Mouse (Mus musculus) ES-E14 (cell line): ENCODE results near the gene Tlr9.

Experiments used
- CHD2 ChIP-seq: IDR thresholded peaks from 2 replicates; pipeline ENCODE4 v1.6.1; 2014; ENCODE audit warnings: mild to moderate bottlenecking, low read depth, low read length, inconsistent platforms
- HCFC1 ChIP-seq: IDR thresholded peaks from 2 replicates; pipeline ENCODE4 v1.6.1; 2012; ENCODE audit warnings: low read length, inconsistent platforms, borderline replicate concordance; ENCODE audit not compliant: insufficient read depth
- MAFK ChIP-seq: IDR thresholded peaks from 2 replicates; pipeline ENCODE4 v1.6.1; 2014; ENCODE audit warnings: mild to moderate bottlenecking, low read depth, low read length, inconsistent platforms; ENCODE audit not compliant: insufficient read depth
- ZC3H11A ChIP-seq: IDR thresholded peaks from 2 replicates; pipeline ENCODE4 v1.6.1; 2012; ENCODE audit warnings: low read depth, mild to moderate bottlenecking, inconsistent platforms, low read length, borderline replicate concordance
- ZNF384 ChIP-seq: IDR thresholded peaks from 2 replicates; pipeline ENCODE4 v1.6.1; 2012; ENCODE audit warnings: low read depth, low read length, inconsistent platforms

- TF ChIP-seq ZC3H11A (no peak), CHD2 (no peak), ZNF384 (no peak), MAFK (no peak), HCFC1 (no peak)
Measured at GRCm38 (mm10) chr9:106258412-106258811, 36.0 kb downstream of the Tlr9 start.
